Mouse (Mus musculus) heart, postnatal 0 days (tissue): ENCODE measurements around the gene Grin2d.

Experiments used
- CTCF ChIP-seq: IDR thresholded peaks from 2 replicates; pipeline ENCODE4 v1.5.1; 2016; ENCODE audit warnings: antibody characterized with exemption, control low read depth, low read depth
- EP300 ChIP-seq: IDR thresholded peaks from 2 replicates; pipeline ENCODE4 v1.6.1; 2016; ENCODE audit warnings: antibody characterized with exemption, low read depth

GRCm38 (mm10) chr7:45901562-45901961, 23.4 kb upstream of the Grin2d start:
- TF ChIP-seq EP300 (no peak), CTCF (no peak)
